ENCODE assay signal across 8 mouse cellular contexts in the genomic region with DNA sequence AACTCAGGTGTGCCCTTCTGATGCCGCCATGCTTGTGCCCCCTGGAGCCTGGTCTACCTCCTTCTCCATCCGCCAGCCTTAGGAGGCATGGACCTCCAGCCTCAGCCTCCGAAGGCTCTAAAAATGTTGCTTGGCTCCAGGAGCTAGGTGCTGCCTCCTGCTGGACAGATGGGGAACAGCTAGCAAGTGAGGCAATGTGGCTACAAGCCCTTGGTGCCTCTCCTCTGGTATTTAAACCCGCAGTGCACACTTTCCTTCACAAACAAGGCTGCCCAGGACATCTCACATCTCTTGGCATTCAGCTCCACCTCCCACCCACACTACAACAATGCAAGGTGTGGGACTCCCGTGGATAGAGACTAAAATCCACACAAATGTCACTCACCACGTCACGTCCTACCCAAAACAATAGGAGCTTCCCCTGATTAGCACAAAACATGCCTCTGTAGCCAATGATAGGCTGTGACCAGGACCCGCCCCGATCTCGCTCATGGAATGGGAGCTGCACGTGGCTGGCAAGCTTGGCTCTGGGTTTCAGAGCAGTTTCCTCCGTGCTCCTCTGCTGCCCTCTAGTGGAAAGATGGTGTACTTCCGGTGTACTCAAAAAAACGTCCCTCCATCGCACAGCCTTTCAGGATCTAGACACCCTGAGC. TPM values are rescaled to one million over a fixed set of nuclear protein-coding genes. Genes with fewer than 3 reads are reported as not detected.
DNase-seq lines count a peak whose midpoint lies in the region; ATAC-seq and TF ChIP-seq lines count a peak whose summit lies in the region.

No protein-coding gene starts in this region.

- ATAC-seq in cerebellum, adult (ENCODE audit: insufficient number of reproducible peaks, low FRiP score, low TSS enrichment), result peak; percentile 62
- ATAC-seq in forebrain, embryonic 14.5 days, result peak; percentile 98
- peak; percentile 74 for ATAC-seq in neutrophil, adult 5-6 weeks (ENCODE audit: extremely low read depth, insufficient number of reproducible peaks, low FRiP score, poor library complexity, severe bottlenecking)

- TF ChIP-seq POLR2A in ES-Bruce4 (IDR thresholded peaks at IDR 0.05; ENCODE audit: insufficient read depth, low read length), result no peak
- no peak; the same call in 1 of the 2 replicates for TF ChIP-seq POLR2A in lung, adult 2 months (IDR thresholded peaks at IDR 0.05; ENCODE audit: borderline replicate concordance, extremely low read depth, low read depth, low read length)

- no peaks in the 10 kb centered on the region for H3K36me3 ChIP-seq in ES-Bruce4 (ENCODE audit: control insufficient read depth, insufficient read depth, low read length, poor library complexity, severe bottlenecking)
- no peaks in the 10 kb centered on the region for H3K36me3 ChIP-seq in forebrain, embryonic 14.5 days (ENCODE audit: control insufficient read depth, insufficient read depth, low read length)

- peak overlapping the region; percentile 34 for H3K4me3 ChIP-seq in ES-Bruce4 (ENCODE audit: low read depth, low read length)
- H3K4me3 ChIP-seq in forebrain, embryonic 14.5 days (ENCODE audit: low read depth, low read length), result peak overlapping the region; percentile 21
- H3K4me3 ChIP-seq in lung, adult 2 months (replicated peaks; ENCODE audit: extremely low read depth, low read depth, low read length), result peak overlapping the region; percentile 40

- peak overlapping the region; percentile 46 for H3K4me2 ChIP-seq in forebrain, embryonic 14.5 days (ENCODE audit: low read length)

- H3K4me1 ChIP-seq in ES-Bruce4 (ENCODE audit: control insufficient read depth, insufficient read depth, low read length), result no peaks in the 10 kb centered on the region
- H3K4me1 ChIP-seq in forebrain, embryonic 14.5 days (ENCODE audit: control insufficient read depth, insufficient read depth, low read length), result no peaks in the 10 kb centered on the region
- peaks cover 3% of the 10 kb centered on the region; the same call in 1 of the 2 replicates for H3K4me1 ChIP-seq in lung, adult 2 months (ENCODE audit: control insufficient read depth, insufficient read depth, low read length)

- no peaks in the 10 kb centered on the region for H3K9me3 ChIP-seq in ES-Bruce4 (replicated peaks; ENCODE audit: control insufficient read depth, insufficient read depth, low read length, poor library complexity, severe bottlenecking)
- no peaks in the 10 kb centered on the region for H3K9me3 ChIP-seq in forebrain, embryonic 14.5 days (replicated peaks; ENCODE audit: control insufficient read depth, low read length)

- DNase-seq in forebrain, embryonic 14.5 days (ENCODE audit: low spot score), result peak; percentile 99
- DNase-seq in heart, postnatal 25 days (ENCODE audit: low spot score), result peak; percentile 87
- DNase-seq in layer of hippocampus, adult 18-20 months (ENCODE audit: low spot score in 2 of 2), result peak; percentile 91 to 97
- peak; percentile 87 for DNase-seq in lung, adult 2 months
- DNase-seq in thymus, adult 18-20 months, result peak; percentile 50 to 55

- intact Hi-C loops in heart, postnatal 25 days (cut with DNase I), result loop anchor here (2.0 to 10.0 kb wide), 3 partner anchors 211 to 739 kb away; no protein-coding TSS in a partner anchor

- TF ChIP-seq EP300 in ES-Bruce4 (IDR thresholded peaks at IDR 0.05; ENCODE audit: insufficient read depth, low read depth, low read length), result 0 out of 2 replicates have a peak, but pooled peaks have one; percentile 49

- WGBS in forebrain, embryonic 14.5 days, result 2% methylated on average over 15 of the region's 15 CpGs
- 2% methylated on average over 15 of the region's 15 CpGs for WGBS in lung, adult 2 months

- TF ChIP-seq CTCF in ES-Bruce4 (IDR thresholded peaks at IDR 0.05; ENCODE audit: low read depth, low read length), result peak; percentile 99
- TF ChIP-seq CTCF in lung, adult 2 months (IDR thresholded peaks at IDR 0.05; ENCODE audit: insufficient read depth, low read length), result peak; percentile 99

- H3K9ac ChIP-seq in ES-Bruce4 (ENCODE audit: low read depth, poor library complexity, severe bottlenecking), result no peak overlapping the region
- H3K9ac ChIP-seq in forebrain, embryonic 14.5 days (ENCODE audit: low read length), result peak overlapping the region; percentile 52

- peak overlapping the region; percentile 10; the same call in 1 of the 2 replicates for H3K27ac ChIP-seq in ES-Bruce4 (ENCODE audit: insufficient read depth, low read length)
- H3K27ac ChIP-seq in forebrain, embryonic 14.5 days (ENCODE audit: low read depth, low read length), result peak overlapping the region; percentile 84

- H3K27me3 ChIP-seq in ES-Bruce4 (ENCODE audit: control insufficient read depth, insufficient read depth, low read length, poor library complexity, severe bottlenecking), result no peaks in the 10 kb centered on the region
- H3K27me3 ChIP-seq in forebrain, embryonic 14.5 days (replicated peaks; ENCODE audit: control insufficient read depth, insufficient read depth, low read length), result no peaks in the 10 kb centered on the region

RNA-seq across cellular contexts. Expression of a gene that starts 20.2 kb away (rescaled TPM):
- 306 and 318 TPM in 2 replicates for polyA plus RNA-seq in ES-Bruce4 (2011; ENCODE audit: insufficient read depth, insufficient read length, low read depth, missing spikeins)
- polyA plus RNA-seq in forebrain, embryonic 14.5 days (2014; fragmentation: Nextera tagmentation; extraction: Ambion mirVana), result 2.7 and 3.7 TPM in 2 replicates
- 1 to 10 TPM; 2.5 to 2.7 TPM for total RNA-seq in heart, postnatal 25 days (2021)
- not detected for total RNA-seq in layer of hippocampus, adult 18-20 months (2021)
- 128 and 147 TPM in 2 replicates for polyA plus RNA-seq in lung, adult 2 months (2012; rRNA removed)
- total RNA-seq in neutrophil, adult 5-6 weeks (2017), result not detected in 2 replicates

RNA-seq across cellular contexts. Expression of a gene that starts 30.0 kb away (rescaled TPM):
- not detected in 2 replicates for polyA plus RNA-seq in ES-Bruce4 (2011; ENCODE audit: insufficient read depth, insufficient read length, low read depth, missing spikeins)
- polyA plus RNA-seq in forebrain, embryonic 14.5 days (2014; fragmentation: Nextera tagmentation; extraction: Ambion mirVana), result not detected in 2 replicates
- not detected for total RNA-seq in heart, postnatal 25 days (2021)
- not detected for total RNA-seq in layer of hippocampus, adult 18-20 months (2021)
- 0.05 and 32.9 TPM in 2 replicates for polyA plus RNA-seq in lung, adult 2 months (2012; rRNA removed)
- total RNA-seq in neutrophil, adult 5-6 weeks (2017), result not detected in 2 replicates

RNA-seq across cellular contexts. Expression of a gene that starts 43.9 kb away (rescaled TPM):
- 334 and 349 TPM in 2 replicates for polyA plus RNA-seq in ES-Bruce4 (2011; ENCODE audit: insufficient read depth, insufficient read length, low read depth, missing spikeins)
- 5.6 and 7.1 TPM in 2 replicates for polyA plus RNA-seq in forebrain, embryonic 14.5 days (2014; fragmentation: Nextera tagmentation; extraction: Ambion mirVana)
- 1 to 10 TPM; 3.7 to 4.9 TPM for total RNA-seq in heart, postnatal 25 days (2021)
- total RNA-seq in layer of hippocampus, adult 18-20 months (2021), result under 1 TPM; 0.23 to 0.64 TPM
- polyA plus RNA-seq in lung, adult 2 months (2012; rRNA removed), result 62.6 and 63.8 TPM in 2 replicates
- 0.37 and 1.0 TPM in 2 replicates for total RNA-seq in neutrophil, adult 5-6 weeks (2017)

RNA-seq across cellular contexts. Expression of a gene that starts 44.0 kb away (rescaled TPM):
- polyA plus RNA-seq in ES-Bruce4 (2011; ENCODE audit: insufficient read depth, insufficient read length, low read depth, missing spikeins), result not detected in 2 replicates
- 0.10 and 0.27 TPM in 2 replicates for polyA plus RNA-seq in forebrain, embryonic 14.5 days (2014; fragmentation: Nextera tagmentation; extraction: Ambion mirVana)
- total RNA-seq in heart, postnatal 25 days (2021), result not detected
- under 1 TPM; 0.20 to 0.45 TPM for total RNA-seq in layer of hippocampus, adult 18-20 months (2021)
- 24.6 and 32.7 TPM in 2 replicates for polyA plus RNA-seq in lung, adult 2 months (2012; rRNA removed)
- not detected in 2 replicates for total RNA-seq in neutrophil, adult 5-6 weeks (2017)

RNA-seq across cellular contexts. Expression of a gene that starts 59.5 kb away (rescaled TPM):
- not detected in 2 replicates for polyA plus RNA-seq in ES-Bruce4 (2011; ENCODE audit: insufficient read depth, insufficient read length, low read depth, missing spikeins)
- not detected in 2 replicates for polyA plus RNA-seq in forebrain, embryonic 14.5 days (2014; fragmentation: Nextera tagmentation; extraction: Ambion mirVana)
- not detected for total RNA-seq in heart, postnatal 25 days (2021)
- not detected for total RNA-seq in layer of hippocampus, adult 18-20 months (2021)
- polyA plus RNA-seq in lung, adult 2 months (2012; rRNA removed), result 0.25 and 1,733 TPM in 2 replicates
- 0.86 and 2.8 TPM in 2 replicates for total RNA-seq in neutrophil, adult 5-6 weeks (2017)

Comparison
In these comparisons a context has a peak if more than half of its experiments do, and no peak if none do; other contexts are left out.
1. Peak in every context shown above with its lines: DNase-seq, ATAC-seq, H3K4me3 ChIP-seq and H3K27ac ChIP-seq.